Mouse (Mus musculus): ENCODE data around the gene Abi2.

- no peak for TF ChIP-seq MYOD1 (IDR thresholded peaks at IDR 0.05; ENCODE audit: control insufficient read depth in 1 of 3, insufficient read length in 2 of 3, low read depth in 2 of 3)
- no peak for TF ChIP-seq E2F4 (IDR thresholded peaks at IDR 0.05; ENCODE audit: insufficient read depth)
- TF ChIP-seq POLR2AphosphoS2 (IDR thresholded peaks at IDR 0.05; ENCODE audit: insufficient read length, low read depth): no peak
- no peak for TF ChIP-seq MAX (IDR thresholded peaks at IDR 0.05; ENCODE audit: low read depth)
- no peak for TF ChIP-seq USF1 (IDR thresholded peaks at IDR 0.05; ENCODE audit: low read depth)
- TF ChIP-seq POLR2A (IDR thresholded peaks at IDR 0.05; ENCODE audit: insufficient read length, low read depth): no peak
- no peak for TF ChIP-seq MYOG (IDR thresholded peaks at IDR 0.05; ENCODE audit: control insufficient read depth in 1 of 3, insufficient read depth in 1 of 3, insufficient read length in 2 of 3, low read depth in 2 of 3)
- no peak for TF ChIP-seq TCF12 (IDR thresholded peaks at IDR 0.05; ENCODE audit: insufficient read depth, poor library complexity, severe bottlenecking)
- no peak for TF ChIP-seq CEBPB (IDR thresholded peaks at IDR 0.05; ENCODE audit: insufficient read depth, poor library complexity, severe bottlenecking)
- no peak for TF ChIP-seq TCF3 (IDR thresholded peaks at IDR 0.05; ENCODE audit: insufficient read length, low read depth)
- no peak for TF ChIP-seq REST (IDR thresholded peaks at IDR 0.05; ENCODE audit: insufficient read depth, insufficient read length)
- TF ChIP-seq SRF (IDR thresholded peaks at IDR 0.05; ENCODE audit: control insufficient read depth, insufficient read length, low read depth): no peak
Observed at GRCm38 (mm10) chr1:60485649-60486048, 76.2 kb downstream of the Abi2 start.
